Mouse (Mus musculus) olfactory bulb, adult 2 months (tissue): ENCODE measurements around the gene Rps11.

ENCODE experiments used
- CTCF ChIP-seq: fragments of 200-500 bp; IDR thresholded peaks from 2 replicates; pipeline ENCODE4 v1.5.1; 2012; ENCODE audit warnings: low read depth, mild to moderate bottlenecking, low read length, moderate library complexity; ENCODE audit not compliant: insufficient read depth
- POLR2A ChIP-seq: fragments of 200-500 bp; IDR thresholded peaks from 2 replicates; pipeline ENCODE4 v1.6.1; 2012; ENCODE audit warnings: mild to moderate bottlenecking, low read depth, low read length, moderate library complexity; ENCODE audit not compliant: insufficient read depth

DNA sequence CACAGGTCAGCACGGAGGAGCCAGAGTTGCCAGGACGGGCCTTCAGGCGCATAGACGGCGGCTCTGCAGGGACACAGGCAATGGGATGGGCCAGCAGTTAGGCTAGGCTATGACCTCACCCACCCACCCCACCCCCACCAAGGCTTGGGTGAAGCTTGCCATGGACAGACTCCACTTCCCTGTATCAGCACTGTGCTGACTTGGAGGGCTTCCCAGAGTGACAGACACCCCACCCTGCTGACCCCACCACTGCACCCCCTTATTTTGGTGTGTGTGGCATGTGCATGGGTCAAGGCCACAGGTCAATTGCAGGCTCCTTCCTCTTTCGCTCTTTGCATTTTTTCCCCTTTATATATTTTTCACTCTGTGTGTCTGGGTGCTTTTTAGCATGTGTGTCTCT lies 28.9 kb downstream of the Rps11 start:
- TF ChIP-seq CTCF = no peak
- no peak for TF ChIP-seq POLR2A
